Mouse (Mus musculus) embryonic facial prominence, embryonic 11.5 days (tissue): ENCODE results near the gene Fshr. TPM values are rescaled to one million over a fixed set of nuclear protein-coding genes. Genes with fewer than 3 reads are reported as not detected.
"Not testable (repeated sequence)": the region's sequence is repeated elsewhere in the genome, so short reads cannot be mapped to it uniquely, and the experiment has no call there.

ENCODE experiments used
- ATAC-seq: fragments of 200-750 bp; cut with Nextera tagmentation; replicated peaks from 2 replicates; pipeline ENCODE4 v1.8.0; 2017; ENCODE audit warnings: low read depth; ENCODE audit not compliant: insufficient number of reproducible peaks, low FRiP score, low TSS enrichment
- DNase-seq: peaks from one replicate; pipeline ENCODE4 v3.0.0-alpha.2; 2015; ENCODE audit warnings: low spot score
- H3K27ac ChIP-seq: fragments of 300-500 bp; sonication (generic); replicated peaks from 2 replicates; pipeline ENCODE4 v1.5.1; 2014; ENCODE audit warnings: mild to moderate bottlenecking, low read depth, low read length, control low read depth
- H3K27me3 ChIP-seq: fragments of 300-500 bp; sonication (generic); 2 replicates; pipeline ENCODE4 v1.6.1; 2014; ENCODE audit warnings: mild to moderate bottlenecking, low read length, moderate library complexity, mixed read lengths; ENCODE audit not compliant: control insufficient read depth, insufficient read depth
- H3K36me3 ChIP-seq: fragments of 300-500 bp; sonication (generic); replicated peaks from 2 replicates; pipeline ENCODE4 v1.6.1; 2014; ENCODE audit warnings: low read depth, mild to moderate bottlenecking, low read length, moderate library complexity, mixed read lengths; ENCODE audit not compliant: control insufficient read depth, insufficient read depth
- H3K4me1 ChIP-seq: fragments of 300-500 bp; sonication (generic); 2 replicates; pipeline ENCODE4 v1.6.1; 2014; ENCODE audit warnings: low read length, mixed read lengths; ENCODE audit not compliant: control insufficient read depth, insufficient read depth
- H3K4me2 ChIP-seq: fragments of 300-500 bp; sonication (generic); 2 replicates; pipeline ENCODE4 v1.6.1; 2014; ENCODE audit warnings: low read depth, mild to moderate bottlenecking, control low read depth, low read length, moderate library complexity
- H3K4me3 ChIP-seq: fragments of 300-500 bp; sonication (generic); 2 replicates; pipeline ENCODE4 v1.5.1; 2014; ENCODE audit warnings: low read depth, low read length, control low read depth
- H3K9ac ChIP-seq: fragments of 300-500 bp; sonication (generic); replicated peaks from 2 replicates; pipeline ENCODE4 v1.6.1; 2014; ENCODE audit warnings: mild to moderate bottlenecking, control low read depth, low read length
- H3K9me3 ChIP-seq: fragments of 300-500 bp; sonication (generic); replicated peaks from 2 replicates; pipeline ENCODE4 v1.6.1; 2016; ENCODE audit warnings: mild to moderate bottlenecking, low read length, inconsistent platforms, mixed read lengths; ENCODE audit not compliant: control insufficient read depth
- WGBS: fragments of 180-500 bp; shearing (Covaris S2); extraction: QIAGEN DNeasy Blood & Tissue Kit; methylation state at CpG from one replicate; pipeline ENCODE4 v1.1.7; 2014; 5-methylcytosine and 5-hydroxymethylcytosine counted together
- polyA plus RNA-seq: library from polyadenylated mRNA; unstranded; fragments of >200 nt; fragmentation: Nextera tagmentation; extraction: Ambion mirVana; gene quantifications from 2 replicates; pipeline ENCODE4 v1.2.1, GENCODE M21; 2014

Fshr gene
- polyA plus RNA-seq, 1 experiment from 2014 or later = not detected

GRCm38 (mm10) chr17:89119250-89119649 lies 81.2 kb downstream of the Fshr start:
- Histone ChIP-seq H3K27me3 (no peaks in the 10 kb centered on the region), H3K4me2 (no peak overlapping the region), H3K4me3 (no peak overlapping the region), H3K36me3 (no peaks in the 10 kb centered on the region), H3K27ac (no peak overlapping the region), H3K9ac (no peak overlapping the region), H3K9me3 (no peaks in the 10 kb centered on the region), H3K4me1 (no peaks in the 10 kb centered on the region)
- ATAC-seq (no peak), DNase-seq (no peak)
- WGBS = 72% methylated on average over 2 of the region's 2 CpGs

GRCm38 (mm10) chr17:89113944-89114343 lies 86.5 kb downstream of the Fshr start:
- Histone ChIP-seq H3K9ac (no peak overlapping the region), H3K4me1 (no peaks in the 10 kb centered on the region), H3K9me3 (no peaks in the 10 kb centered on the region), H3K27me3 (no peaks in the 10 kb centered on the region), H3K4me2 (no peak overlapping the region), H3K4me3 (no peak overlapping the region), H3K36me3 (no peaks in the 10 kb centered on the region), H3K27ac (no peak overlapping the region)
- DNase-seq = no peak
- no peak for ATAC-seq

GRCm38 (mm10) chr17:89100719-89101350 lies 99.6 kb downstream of the Fshr start:
- Histone ChIP-seq H3K27ac (no peak overlapping the region), H3K9me3 (no peaks in the 10 kb centered on the region), H3K4me3 (no peak overlapping the region), H3K4me1 (no peaks in the 10 kb centered on the region), H3K9ac (no peak overlapping the region), H3K27me3 (no peaks in the 10 kb centered on the region), H3K36me3 (no peaks in the 10 kb centered on the region), H3K4me2 (no peak overlapping the region)
- WGBS = 86% methylated on average over 5 of the region's 5 CpGs
- DNase-seq = no peak
- no peak for ATAC-seq

GRCm38 (mm10) chr17:89099733-89100132 lies 100.7 kb downstream of the Fshr start:
- ATAC-seq, H3K4me3 ChIP-seq, H3K4me2 ChIP-seq, H3K27me3 ChIP-seq, H3K9ac ChIP-seq, H3K36me3 ChIP-seq, H3K4me1 ChIP-seq, H3K9me3 ChIP-seq, DNase-seq, H3K27ac ChIP-seq: not testable (repeated sequence)
- 75% methylated on average over 1 of the region's 1 CpGs for WGBS

GRCm38 (mm10) chr17:89089692-89090475 lies 110.6 kb downstream of the Fshr start:
- Histone ChIP-seq H3K4me1 (no peaks in the 10 kb centered on the region), H3K36me3 (no peaks in the 10 kb centered on the region), H3K27me3 (no peaks in the 10 kb centered on the region), H3K27ac (no peak overlapping the region), H3K4me3 (no peak overlapping the region), H3K9ac (no peak overlapping the region), H3K9me3 (no peaks in the 10 kb centered on the region), H3K4me2 (no peak overlapping the region)
- 86% methylated on average over 5 of the region's 5 CpGs for whole genome bisulfite sequencing
- ATAC-seq (no peak), DNase-seq (no peak)

GRCm38 (mm10) chr17:89082897-89083296 lies 117.6 kb downstream of the Fshr start:
- ATAC-seq = no peak
- no peak for DNase-seq
- 71% methylated on average over 2 of the region's 2 CpGs for WGBS
- Histone ChIP-seq H3K4me3 (no peak overlapping the region), H3K4me2 (no peak overlapping the region), H3K9ac (no peak overlapping the region), H3K27ac (no peak overlapping the region), H3K9me3 (no peaks in the 10 kb centered on the region), H3K4me1 (no peaks in the 10 kb centered on the region), H3K36me3 (no peaks in the 10 kb centered on the region), H3K27me3 (no peaks in the 10 kb centered on the region)

- Histone ChIP-seq H3K4me2 (no peak overlapping the region), H3K27ac (no peak overlapping the region), H3K27me3 (no peaks in the 10 kb centered on the region), H3K4me1 (no peaks in the 10 kb centered on the region), H3K9me3 (no peaks in the 10 kb centered on the region), H3K4me3 (no peak overlapping the region), H3K36me3 (no peaks in the 10 kb centered on the region), H3K9ac (no peak overlapping the region)
- WGBS = 85% methylated on average over 5 of the region's 5 CpGs
- ATAC-seq = no peak
- no peak for DNase-seq
These were observed 120.8 kb downstream of the Fshr start for GRCm38 (mm10) chr17:89079706-89080105.

- ATAC-seq (no peak), DNase-seq (no peak)
- Histone ChIP-seq H3K4me3 (no peak overlapping the region), H3K27me3 (no peaks in the 10 kb centered on the region), H3K9ac (no peak overlapping the region), H3K27ac (no peak overlapping the region), H3K4me1 (no peaks in the 10 kb centered on the region), H3K9me3 (no peaks in the 10 kb centered on the region), H3K4me2 (no peak overlapping the region), H3K36me3 (no peaks in the 10 kb centered on the region)
- 59% methylated on average over 3 of the region's 3 CpGs for WGBS
These were observed 136.0 kb downstream of the Fshr start for GRCm38 (mm10) chr17:89064327-89065095.
